Mouse (Mus musculus) Muller cell, postnatal 12 days (primary cell): ENCODE results near the gene Pttg1ip.

Source experiments
- DNase-seq: peaks from one replicate; pipeline ENCODE4 v3.0.0-alpha.2; 2015; ENCODE audit errors: inconsistent ontology term

The Pttg1ip gene

DNA sequence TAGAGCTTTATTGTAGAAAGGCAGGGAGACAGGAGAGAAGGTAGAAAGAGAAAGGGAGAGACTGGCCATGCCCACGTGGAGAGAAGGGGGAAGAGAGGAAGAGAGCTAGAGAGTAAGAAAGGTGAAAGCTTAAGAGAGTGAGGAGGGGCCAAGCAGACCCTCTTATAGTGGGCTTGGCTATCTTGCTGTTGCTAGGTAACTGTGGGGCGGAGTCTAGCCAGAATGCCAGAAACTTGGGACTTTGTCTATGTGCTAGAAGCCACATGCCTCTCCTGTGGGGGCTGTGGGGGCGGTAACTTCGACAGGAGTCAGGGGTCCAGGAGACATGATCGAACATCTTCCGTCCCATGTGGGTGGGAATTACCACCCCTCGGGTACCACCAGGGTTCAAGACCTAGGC lies 12.0 kb upstream of the Pttg1ip start:
- DNase-seq = no peak

DNA sequence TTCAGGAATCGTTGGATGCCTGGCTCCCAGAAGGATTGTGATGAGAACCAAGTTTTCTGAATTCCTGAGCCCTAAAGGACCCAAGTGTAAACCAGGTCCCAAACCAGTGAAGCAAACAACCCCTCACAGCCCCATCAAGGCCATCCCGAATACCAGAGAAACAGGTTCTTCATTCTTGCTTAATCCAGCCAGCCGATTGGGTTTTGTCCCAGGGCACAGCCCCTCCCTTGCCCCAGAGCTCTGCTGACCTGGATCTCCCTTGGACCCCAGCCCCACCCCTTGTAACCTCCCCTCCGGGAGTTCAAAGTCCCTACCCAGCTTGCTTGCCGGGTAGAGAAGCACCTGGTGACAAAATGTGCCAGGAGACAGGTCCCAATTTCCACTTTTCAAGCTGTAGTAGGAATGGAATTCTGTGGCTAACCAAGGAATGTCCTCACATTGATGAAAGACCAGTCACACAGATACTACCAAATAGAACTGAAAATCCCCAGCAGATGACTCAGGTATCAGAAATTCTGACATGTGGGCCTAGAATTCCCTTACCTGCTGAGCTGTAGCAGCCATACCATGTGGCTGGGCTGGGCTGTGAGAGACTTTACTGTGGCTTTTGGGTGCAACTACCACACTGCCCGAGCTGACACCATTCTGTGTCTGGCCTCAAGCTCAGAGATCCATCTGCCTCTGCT lies 11.4 kb upstream of the Pttg1ip start:
- DNase-seq = peak; percentile 96

DNA sequence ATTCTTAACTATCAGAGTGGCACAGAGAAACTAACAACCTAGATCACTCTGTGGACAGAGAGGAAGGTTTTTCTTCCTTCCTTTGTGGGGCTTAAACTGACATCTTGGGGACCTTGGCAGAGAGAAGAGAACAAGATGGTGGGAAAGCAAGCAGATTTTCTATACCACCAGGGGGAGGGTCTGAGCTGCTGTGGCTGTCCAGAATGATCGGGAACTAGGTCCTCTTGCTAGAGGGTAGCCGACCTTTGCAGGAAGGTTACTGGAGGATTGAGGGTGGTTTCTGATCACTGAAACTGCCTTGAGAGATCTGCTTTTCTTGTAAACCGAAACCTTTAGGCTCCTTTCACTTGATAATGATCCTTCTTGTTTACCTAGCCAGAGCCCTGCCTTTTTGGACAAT lies 9.3 kb upstream of the Pttg1ip start:
- DNase-seq = no peak

DNA sequence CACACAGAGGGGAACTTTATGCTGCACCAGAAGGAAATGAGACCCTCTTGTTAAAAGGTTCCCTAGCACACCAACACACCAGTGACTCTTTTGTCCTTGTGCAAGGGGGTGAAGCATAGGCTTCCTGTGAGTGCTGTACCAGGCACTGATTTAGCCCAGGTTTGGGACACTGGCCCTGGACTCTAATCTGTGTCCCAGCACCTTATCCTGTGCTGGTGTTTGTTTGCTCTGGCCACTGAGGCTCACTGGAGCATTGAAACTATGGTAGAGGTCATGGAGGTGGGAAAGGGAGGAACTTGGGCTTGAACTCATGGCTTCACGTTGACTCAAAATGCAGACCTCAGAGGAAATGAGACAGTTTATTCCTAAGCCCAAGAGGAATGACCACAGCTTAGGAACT lies 8.4 kb upstream of the Pttg1ip start:
- no peak for DNase-seq

DNA sequence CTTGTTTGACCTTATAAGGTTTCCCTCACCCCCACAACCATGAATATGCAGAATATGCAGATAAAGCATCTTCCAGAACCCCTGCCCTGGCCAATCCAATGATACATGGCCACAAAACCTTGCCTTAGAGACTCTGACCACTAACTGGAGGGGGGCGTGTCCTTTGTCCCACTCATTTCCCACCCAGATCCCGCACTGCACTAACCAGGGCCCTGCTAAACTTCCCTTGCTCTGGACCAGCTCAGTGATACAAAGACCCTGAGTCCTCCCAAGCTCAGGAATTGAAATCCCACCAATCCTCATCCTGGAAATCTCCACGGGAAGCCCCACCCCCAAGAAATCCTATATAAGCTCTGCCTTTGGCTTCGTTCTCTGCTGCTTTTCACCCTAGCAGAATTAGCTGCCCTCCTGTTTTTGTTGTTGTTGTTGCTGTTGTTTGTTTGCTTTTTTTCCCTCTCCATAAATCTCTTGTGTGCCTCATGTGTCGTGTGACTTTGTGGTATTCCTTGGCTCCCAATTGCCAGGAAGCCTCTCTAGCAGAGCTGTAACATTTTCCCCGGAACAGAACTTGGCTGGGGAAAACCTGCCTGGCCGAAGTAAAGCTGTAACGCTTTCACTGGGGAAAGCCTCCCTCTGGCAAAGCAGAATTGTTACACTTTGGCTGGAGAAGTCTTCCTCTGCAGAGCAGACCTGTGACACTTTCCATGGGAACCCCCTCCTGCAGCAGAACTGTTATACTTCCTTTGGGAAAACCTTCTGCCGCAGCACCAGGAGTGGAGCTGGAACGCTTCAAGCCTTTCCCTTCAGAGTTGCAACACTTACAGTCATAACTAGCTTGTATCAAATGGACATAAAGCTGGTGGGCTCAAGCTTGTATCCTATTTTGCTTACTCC lies 1.2 kb upstream of the Pttg1ip start:
- DNase-seq = no peak

DNA sequence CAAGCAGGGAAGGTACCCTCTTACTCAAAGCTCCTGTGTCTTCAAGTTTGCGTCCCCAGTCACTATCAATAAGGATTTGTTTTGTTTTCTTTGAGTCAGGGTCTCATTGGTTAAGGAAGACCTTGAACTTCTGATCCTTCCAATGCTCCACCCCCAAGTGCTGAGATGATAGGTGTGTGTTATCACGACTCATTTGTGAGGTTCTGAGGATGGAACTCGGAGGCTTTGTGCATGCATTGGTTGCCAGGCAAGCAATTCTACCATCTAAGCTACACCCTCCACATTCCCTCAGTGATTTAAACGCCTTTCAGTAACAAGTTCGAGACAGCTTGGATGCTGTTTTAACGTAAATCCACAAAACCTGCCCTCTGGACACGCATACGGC lies 505 bp upstream of the Pttg1ip start:
- no peak for DNase-seq

DNA sequence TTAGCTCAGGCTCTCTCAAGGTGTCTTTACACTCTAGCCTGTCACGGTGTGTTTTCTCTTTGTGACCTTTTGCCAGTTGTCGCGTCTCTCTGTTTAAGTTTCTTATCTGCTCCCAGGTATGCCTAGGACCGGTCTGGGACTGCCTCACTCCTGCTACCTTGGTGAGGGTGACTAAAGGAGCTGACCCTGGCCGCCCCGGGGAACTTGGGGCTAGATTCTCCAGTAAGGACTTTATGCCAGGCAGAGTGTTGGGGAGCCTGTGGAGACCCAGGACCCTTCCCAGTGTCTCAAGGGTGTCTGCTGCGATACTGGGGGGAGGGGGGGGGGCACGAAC lies 732 bp downstream of the Pttg1ip start:
- DNase-seq = no peak

DNA sequence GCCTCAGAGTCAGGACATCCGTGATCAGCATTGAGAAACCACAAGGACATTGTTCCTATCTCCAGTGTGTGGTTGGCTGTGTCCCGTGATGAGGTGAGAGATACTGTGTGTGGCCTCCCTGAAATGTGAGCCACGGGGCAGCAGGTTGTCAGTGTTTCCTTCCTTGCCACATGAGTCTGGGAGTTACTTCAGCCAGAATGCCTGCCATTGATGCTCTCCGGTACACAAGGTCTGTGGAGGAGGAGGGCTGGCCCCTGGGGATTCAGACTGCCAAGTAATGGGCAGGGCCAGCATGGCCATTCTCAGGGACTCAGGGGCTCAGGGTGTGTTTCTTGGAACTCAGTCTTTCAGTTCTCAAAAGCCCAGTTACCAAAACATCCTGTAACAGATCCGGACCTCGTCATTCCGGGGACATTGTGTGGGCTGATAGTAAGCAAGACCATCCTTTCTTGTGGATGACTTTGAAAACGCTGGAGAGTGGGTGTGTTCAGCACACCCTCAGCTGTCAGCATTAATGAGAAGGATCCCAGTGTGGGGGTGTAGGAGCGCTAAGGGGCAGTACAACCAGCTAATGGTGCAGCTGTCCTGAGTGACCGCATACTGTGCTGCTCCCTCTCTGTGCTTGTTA lies 2.4 kb downstream of the Pttg1ip start:
- DNase-seq = peak; percentile 75

DNA sequence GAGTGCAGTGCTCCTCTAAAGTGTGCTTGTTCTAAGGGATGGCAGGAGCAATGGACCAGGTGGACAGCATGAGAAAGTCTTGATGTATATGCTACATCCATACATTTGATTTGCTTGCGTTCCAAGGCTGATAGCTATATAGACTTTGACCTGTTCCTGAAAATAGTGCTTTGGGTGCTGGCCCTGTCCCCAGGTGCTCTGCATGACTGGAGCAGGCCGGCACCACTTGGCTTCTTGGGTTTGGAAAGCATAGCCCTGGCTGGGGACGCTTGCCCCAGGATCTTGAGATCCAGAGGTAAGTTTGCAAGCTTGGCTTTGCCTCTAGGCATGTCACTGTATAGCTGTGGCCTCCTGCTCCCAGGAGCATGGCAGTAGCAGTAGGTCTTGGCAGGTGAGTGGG lies 5.1 kb downstream of the Pttg1ip start:
- DNase-seq = no peak

DNA sequence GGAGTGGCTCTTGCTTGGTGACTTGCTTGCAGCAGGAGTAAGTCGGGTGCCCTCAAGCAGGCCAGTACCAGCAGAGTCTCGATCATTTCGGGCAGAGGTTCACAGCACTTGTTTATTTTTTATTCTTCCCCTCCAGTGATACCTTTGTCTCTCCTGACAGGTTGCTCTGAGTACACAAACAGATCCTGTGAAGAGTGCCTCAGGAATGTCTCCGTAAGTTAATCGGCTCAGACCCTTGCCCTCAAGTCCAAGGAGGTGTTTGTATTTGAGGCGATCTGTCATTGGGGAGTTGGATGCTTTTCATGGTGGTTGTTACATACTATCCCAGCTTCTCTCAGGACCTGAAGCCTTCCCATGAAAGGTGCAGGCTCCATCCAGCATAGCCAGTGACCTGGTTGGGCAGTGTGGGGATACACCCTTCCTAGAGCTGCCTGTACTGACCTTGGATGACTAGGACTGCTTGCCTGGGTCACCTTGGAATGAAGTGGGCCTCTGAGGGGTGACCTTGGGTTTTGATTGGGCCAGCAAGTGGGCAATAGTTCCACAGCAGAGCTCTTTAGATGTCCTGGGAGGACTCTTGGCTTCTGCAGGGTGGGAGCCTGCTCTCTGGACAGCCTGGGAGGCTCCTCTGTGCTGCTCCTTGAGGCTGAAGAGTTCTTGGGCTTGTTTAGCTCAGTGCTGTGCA lies 5.7 kb downstream of the Pttg1ip start:
- DNase-seq = no peak

DNA sequence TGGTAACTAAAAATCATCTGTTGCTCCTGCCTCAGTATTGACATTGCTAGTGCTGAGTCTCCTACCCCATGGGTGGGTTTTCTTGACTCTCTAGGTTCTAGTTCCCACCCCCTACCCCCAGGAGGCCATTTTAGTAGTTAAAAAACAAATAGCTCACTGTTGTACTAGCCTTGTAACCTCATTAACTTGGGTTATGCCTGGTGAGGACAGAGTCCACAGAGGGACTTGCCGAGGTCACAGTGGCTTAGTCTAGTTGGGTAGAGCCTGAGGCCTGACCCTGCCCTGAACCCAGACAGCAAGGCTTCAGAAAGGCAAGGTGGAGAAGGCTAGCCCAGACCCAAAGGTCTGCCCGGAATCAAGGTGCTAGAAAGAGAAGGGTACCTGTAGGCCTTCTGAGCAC lies 6.5 kb downstream of the Pttg1ip start:
- DNase-seq = no peak

DNA sequence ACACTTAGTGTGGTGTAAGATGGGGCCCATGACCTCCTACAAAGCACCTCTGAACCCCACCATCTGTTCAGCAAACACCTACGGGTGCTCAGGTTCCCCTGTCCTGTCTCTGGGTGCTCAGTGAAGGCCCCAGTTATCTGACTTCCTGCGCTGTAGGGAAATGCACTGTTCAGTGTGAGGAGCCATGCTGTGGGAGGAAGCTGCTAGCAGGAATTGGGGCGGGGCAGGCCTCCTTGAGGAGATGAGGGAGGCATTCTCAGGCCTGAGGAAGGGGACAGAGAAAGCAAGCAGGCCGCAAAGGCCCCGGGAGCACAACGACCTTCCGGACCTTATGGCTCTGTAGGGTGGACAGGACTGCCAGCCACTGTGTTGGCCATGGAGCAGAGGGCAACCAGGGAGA lies 7.6 kb downstream of the Pttg1ip start:
- no peak for DNase-seq

DNA sequence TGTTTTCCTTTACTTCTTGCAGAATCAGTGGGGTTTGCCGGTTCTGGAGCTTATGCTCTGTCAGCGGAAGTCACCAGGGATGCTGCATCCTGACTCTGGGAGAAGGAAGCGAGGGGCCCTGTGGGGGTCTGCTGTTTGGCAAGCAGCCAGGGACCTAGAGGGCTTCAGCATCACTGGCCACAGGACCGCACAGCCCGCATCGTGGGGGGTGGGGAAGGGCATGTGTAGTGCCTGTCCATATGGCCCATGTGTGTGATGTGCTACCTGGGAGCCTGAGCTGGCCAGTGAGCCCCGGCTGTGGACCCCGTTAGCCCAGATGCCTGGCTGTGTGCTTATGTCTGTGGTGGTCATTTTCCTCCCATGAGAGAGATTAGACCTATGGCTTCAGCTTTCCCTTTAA lies 8.2 kb downstream of the Pttg1ip start:
- DNase-seq = no peak

DNA sequence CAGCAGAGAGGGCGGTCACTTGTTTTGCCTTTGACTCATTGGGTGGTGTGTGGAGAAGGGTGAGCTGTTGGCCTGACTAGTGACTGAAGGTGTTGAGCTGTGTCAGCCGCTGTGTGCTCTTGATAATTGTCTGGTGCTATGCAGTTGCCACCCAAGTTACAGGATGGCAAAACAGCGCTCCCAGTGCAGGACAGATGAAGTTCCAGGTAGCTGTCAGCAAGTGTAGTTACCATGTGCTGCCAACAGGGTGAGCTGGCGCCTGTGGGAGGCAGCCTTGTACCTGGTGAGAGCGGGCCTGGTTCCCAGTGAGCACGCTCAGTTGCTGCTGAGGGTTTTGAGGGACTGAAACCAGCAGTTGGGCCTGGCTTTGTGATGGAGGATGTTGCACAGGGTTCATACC lies 9.3 kb downstream of the Pttg1ip start:
- peak; percentile 32 for DNase-seq

DNA sequence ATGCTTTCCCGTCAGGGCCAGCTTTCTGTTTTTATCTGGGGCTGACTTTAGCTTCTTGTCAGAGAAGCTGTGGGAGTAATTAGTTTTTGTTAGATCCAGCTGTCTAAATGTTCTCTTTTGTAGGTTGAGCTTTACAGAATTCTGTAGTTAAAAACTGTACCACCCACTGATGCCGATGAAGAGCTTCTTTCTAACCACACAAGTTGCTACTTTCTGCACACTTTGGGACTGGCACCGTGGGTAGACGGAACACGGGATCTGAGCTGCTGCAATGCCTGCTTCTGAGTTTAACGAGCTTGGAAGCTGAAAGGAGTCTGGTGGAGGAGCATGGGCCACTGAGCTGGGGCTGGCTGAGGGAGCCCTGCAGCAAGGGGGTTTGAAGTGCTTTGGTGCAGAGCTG lies 10.0 kb downstream of the Pttg1ip start:
- no peak for DNase-seq

DNA sequence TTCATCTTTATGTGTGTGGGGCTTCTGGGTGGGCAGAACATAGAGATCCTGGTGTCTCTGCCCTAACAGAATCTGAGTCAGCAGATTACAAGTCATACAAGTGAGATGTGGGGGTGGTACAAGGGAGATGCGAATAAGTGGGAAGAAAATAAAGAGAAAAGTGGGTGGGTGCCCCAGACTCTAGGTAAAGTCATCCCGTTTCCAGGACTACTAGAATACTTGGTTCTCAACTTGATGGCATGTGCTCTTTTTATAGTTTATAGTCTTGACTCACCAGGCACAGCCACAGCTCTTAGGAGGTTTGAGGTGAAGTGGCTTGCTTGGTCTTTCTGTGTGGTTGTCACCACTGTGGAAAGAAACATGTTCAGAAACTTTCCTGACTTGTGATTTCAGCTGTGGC lies 14.5 kb downstream of the Pttg1ip start:
- DNase-seq = no peak

DNA sequence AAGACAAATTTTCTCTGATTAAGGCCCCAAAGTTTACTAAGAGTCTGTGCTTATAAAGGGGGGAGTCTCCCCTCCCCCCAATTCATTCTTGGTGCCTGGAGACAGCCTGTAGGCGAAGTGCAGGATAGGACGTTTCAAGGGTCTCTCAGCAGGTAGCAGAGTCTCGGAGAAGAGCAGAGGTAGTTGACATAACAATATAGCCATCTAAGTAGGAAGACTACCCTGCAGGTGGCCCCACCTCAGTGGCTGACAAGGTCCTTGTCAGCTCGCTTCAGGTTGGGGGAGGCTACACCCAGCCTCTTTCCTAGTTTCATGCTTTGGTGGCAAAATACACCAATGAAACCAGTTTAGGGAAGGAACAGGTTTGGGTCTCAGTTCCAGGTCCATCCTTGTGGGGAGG lies 21.5 kb downstream of the Pttg1ip start:
- no peak for DNase-seq

DNA sequence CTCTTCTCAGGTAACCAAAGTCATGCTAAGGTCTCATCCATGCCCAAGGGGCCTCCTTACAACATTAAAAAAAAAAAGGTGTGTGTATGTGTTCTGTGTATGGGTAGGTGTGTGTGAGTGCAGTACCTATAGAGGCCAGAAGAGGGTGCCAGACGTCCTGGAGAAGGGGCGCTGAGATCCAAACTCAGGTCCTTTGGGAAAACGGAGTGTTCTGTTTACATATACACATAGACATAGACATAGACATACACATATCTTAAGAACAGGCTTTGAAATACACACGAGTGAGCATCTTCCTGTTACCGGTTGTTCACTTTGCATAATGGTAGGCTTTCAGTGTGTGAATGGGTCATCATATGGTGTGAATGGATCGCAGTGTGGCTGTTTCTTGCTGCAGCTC lies 22.6 kb downstream of the Pttg1ip start:
- no peak for DNase-seq

DNA sequence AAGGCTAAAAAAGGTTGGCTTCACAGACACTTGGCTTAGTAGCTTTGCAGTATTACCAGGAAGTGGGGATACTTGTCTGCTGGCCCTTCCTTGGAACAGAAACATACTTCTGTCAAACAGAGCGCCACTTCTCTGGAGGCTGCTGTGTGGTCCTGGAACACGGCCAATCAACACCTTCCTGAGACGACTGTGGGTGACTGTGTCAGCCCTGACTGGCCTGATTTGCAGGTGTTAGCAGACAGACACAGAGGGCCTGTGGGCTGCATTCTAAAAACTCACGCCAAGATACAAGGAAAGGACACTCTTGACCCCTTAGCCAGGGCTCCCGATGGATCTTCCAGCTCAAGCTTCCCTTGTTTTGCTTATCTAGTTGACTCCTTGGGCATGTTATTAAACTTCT lies 23.4 kb downstream of the Pttg1ip start:
- no peak for DNase-seq

DNA sequence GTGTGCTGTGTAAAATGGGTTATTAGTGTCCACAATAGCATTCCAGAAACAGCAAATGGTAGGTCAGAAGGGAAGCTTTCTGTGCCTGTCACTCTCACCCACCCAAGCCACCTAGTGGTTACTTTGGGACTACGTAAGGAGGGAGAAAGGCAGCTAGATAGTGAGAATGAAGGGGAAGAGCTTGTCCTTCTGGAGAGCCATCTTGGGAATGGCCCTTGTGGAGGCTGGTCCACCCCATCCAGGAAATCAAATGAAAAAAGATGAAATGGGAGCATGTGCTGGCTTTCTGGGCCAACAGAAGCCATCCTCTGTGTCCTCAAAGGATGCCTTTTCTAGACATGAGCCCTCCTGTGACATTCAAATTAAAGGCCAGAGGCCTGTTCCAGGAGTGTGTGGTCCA lies 23.8 kb downstream of the Pttg1ip start:
- DNase-seq = peak; percentile 73

DNA sequence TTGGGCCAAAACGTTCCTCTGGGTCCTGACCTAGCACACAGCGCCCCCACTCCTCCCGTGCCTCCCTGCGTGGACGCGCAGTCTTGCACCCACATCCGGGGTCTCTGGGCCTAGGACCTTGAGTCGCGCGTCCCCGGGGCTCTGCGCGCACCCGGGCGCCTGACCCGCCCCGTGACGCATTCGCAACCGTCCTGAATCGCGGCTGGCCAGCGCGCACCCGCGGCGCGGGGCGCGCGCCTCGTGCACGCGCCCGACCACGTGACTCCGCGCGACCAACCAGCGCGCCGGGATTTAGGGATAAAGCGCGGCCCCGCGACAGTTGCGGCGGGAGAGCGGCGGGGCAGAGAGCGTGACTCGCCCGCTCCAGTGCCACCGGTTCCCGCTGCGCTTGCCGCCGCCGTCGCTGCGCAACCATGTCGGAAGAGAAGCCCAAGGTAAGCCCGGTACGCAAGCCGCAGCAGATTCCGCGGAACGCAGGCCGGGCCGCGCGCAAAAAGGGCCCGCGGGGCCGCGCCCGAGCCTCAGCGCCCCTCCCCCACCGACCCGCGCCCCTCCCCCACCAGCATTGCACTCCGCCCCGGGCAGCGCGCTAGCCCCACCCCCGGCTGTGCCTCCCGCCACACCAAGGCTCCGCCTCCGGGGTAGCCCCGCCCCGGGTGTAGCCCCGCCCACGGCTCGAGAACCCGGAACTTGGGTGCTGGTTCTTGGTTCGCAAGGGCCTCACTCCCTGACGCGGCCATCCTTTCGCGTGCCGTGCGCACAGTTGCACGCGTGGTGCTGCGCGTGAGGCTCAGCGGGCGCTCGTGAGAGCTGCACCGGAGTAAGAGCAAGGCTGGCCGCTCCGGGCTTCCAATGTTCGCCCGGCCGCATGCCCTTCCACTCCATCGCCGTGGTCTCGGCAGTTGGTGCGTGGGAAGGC lies 24.6 kb downstream of the Pttg1ip start, which contains the start of the genes Sumo3 and Gm49325:
Sumo3 (plus strand) TSS at position 190 of the 919 bp plus-strand sequence.
Gm49325 (plus strand) TSS at position 290 of the 919 bp plus-strand sequence.
- peak; percentile 97 for DNase-seq
